Mouse (Mus musculus) megakaryocyte, embryonic 14.5 days (primary cell): ENCODE data around the gene Arhgef10l.

Source experiments
- FLI1 ChIP-seq: IDR thresholded peaks from 2 replicates; pipeline ENCODE4 v1.6.1; 2012; ENCODE audit warnings: low read length, inconsistent platforms, mixed read lengths
- GATA1 ChIP-seq: IDR thresholded peaks from 3 replicates; pipeline ENCODE4 v1.6.1; 2012; ENCODE audit warnings: mixed read lengths, low read length, inconsistent platforms, borderline replicate concordance

- TF ChIP-seq GATA1 (no peak), FLI1 (no peak)
These were observed 37.8 kb upstream of the Arhgef10l start for GRCm38 (mm10) chr4:140703636-140704035.
